Mouse (Mus musculus): ENCODE measurements around the gene Scrn2.

The Scrn2 gene

GRCm38 (mm10) chr11:97018583-97019344 is 11.0 kb upstream of the Scrn2 start:
- no peak for DNase-seq

DNA sequence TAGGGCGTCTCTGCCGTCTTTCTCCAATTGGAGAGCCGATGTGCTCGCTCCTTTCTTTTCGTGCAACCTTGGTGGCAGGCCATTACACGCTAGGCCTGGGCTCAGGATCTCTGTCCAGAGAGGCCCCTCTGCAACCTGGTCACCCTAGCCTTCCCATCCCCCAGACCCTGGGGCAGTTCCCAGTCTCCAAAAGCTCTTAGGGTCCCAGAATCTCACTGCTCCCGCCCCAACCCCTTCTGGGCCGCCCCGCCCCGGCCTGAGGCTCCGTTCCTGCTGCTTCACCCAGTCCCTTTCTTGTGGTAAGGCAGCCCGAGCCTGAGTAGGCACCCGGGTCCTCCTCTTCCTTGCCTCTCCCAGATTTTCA is 10.4 kb upstream of the Scrn2 start:
- no peak for DNase-seq

- DNase-seq, result no peak
These were observed 8.5 kb upstream of the Scrn2 start for GRCm38 (mm10) chr11:97021121-97021765.

GRCm38 (mm10) chr11:97021873-97022484 is 7.8 kb upstream of the Scrn2 start:
- DNase-seq, result peak; percentile 62 to 75

- no peak for DNase-seq
These were observed 4.8 kb upstream of the Scrn2 start for GRCm38 (mm10) chr11:97024977-97025376.

GRCm38 (mm10) chr11:97025721-97026344 is 3.9 kb upstream of the Scrn2 start:
- DNase-seq, result peak; percentile 79 to 90

DNA sequence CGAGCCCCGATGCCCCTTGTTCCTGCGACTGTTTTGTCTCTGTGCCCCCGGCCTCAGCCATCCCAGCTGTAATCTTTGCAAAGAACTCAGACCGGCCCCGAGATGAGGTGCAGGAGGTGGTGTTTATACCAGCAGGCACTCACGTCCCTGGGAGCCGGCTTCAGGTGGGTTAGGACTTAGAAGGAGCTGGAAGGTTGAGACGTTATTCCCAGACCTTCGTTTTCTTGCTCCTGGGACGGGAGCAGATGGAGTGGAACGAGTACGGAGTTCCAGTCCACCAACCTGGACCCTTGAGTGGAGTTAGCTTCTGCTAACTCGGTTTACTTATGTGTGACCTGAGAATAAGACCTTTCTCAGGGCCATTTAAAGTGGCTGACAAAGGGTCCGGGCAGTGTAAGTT is 688 bp downstream of the Scrn2 start:
- DNase-seq, result peak; percentile 41 to 57

DNA sequence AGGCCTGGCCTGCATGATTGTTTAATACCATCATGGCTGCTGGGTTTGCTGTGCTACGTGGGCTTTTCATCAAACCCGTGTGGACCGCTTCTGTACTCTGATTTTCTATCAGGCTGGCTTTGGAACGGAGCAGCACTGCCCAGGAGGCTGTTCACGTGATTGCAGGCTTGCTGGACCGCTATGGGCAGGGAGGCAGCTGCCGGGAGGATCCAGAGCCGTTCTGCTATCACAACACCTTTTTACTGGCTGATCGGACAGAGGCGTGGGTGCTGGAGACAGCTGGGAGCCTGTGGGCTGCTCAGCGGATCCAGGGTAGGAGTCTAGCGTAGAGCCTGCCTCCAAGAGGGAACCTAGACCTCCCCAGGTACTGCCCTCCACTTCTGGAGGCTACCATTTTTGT is 2.2 kb downstream of the Scrn2 start:
- DNase-seq, result peak; percentile 41 to 48

- no peak for DNase-seq
These were observed 2.8 kb downstream of the Scrn2 start for GRCm38 (mm10) chr11:97032499-97032898.

DNA sequence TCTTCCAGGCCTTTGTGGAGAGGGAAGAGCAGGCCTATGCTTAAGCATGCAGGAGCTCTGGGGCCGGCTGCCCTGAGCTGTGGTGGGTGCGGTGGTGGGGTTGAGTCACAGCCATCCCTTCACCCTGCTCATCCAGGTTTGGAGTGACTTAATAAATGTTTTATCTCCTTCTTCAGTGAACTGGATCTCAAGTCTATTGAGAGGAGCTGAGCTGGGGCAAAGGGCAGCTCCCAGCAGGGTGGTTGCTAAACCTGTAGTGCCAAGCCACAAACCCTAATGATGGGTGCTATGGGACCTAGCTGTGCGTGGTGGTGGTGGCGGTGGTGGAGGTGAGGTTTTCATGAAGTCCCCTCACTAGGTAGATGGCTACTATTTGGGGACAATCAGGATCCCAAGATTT is 4.0 kb downstream of the Scrn2 start:
- DNase-seq, result peak in 1 of 2 experiments; percentile 35

DNA sequence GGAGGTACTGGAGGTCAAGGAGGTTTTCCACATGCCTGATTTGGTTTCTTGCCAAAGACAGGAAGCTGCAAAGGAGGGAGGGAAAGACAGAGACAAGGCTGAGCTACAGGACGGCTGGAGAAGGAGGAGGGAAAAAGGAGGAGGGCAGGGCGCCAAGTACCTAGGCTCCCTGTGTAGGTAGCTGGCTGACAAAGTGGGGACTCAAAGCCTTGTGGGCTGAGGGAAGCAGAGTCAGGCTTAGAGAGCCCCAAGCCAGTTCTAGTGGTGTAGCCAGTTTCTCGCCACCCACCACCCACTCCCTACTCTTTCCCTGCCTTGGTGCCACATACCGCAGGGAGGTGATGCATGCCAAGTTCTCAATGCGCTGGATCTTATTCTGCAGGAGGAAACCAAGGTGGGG is 6.4 kb downstream of the Scrn2 start:
- peak; percentile 76 to 77 for DNase-seq

DNA sequence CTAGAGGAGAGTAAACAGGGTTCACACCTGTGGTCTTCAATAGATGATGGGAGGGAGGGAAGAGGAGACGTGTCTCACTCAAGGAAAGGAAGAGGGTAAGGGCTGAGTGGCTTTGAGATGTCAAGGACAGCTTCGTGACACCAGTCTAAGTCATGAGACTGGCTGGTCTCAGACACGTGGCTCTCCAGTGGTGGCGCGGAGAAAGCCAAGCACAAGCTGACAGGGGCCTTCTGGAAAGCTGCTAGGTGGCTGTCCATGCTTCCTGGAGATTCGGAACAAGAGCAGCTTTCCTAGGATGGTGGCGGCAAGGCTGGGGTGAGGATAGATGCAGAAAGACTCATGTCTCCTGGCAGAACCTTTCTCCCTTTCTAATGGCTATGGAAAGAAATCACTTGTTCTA is 9.1 kb downstream of the Scrn2 start:
- DNase-seq, result no peak

DNA sequence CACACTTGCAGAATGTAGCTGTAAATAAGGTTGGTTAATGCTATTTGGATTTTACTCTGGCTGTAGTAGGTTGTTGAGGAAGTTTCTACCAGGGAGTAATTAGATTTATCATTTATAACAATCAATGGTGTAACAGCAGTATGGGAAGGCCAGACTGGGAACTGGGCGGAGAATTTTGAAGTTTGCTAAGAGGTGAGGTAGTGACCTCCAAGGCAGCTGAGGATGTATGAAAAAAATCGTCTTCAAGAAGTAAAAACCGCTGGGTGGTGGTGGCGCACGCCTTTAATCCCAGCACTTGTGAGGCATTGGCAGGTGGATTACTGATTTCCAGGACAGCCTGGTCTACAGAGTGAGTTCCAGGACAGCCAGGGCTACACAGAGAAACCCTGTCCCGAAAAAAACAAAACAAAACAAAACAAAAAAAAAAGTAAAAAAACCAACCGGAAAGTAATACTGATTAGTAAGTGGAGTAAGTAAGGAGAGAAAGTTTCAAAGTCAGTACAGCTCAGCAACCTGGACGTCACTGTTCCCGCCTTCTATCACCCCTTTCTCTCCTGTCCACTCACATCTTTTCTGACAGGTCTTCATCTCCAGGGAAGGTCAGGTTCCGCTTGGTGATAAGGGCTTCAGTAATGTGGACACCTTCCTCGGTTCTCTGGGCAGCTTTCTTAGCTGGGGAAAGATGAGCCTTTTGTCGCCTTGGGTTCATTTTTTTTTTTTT is 10.7 kb downstream of the Scrn2 start:
- no peak for DNase-seq

- peak; percentile 73 to 85 for DNase-seq
These were observed 11.5 kb downstream of the Scrn2 start, which contains the start of the genes Lrrc46 and Mrpl10 for GRCm38 (mm10) chr11:97041022-97041899. TSS of gene Lrrc46 (minus strand) at chr11:97041407. TSS of gene Mrpl10 (plus strand) at chr11:97041560.

- DNase-seq, result no peak
These were observed 15.2 kb downstream of the Scrn2 start for GRCm38 (mm10) chr11:97044902-97045301.

DNA sequence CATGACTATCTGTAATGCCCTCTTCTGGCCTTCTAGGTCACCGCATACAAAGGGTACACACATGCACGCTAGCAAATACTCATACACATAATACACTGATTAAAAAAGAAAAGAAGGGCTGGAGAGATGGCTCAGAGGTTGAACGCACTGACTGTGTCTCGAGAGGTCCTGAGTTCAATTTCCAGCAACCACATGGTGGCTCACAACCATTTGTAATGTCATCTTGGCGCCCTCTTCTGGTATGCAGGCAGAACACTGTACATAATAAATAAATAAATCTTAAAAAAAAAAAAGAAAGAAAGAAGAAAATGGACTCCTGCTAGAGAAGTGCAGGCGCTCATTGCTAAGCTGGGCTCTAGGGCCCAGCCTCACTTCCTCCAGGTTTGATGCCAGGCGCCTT is 16.1 kb downstream of the Scrn2 start:
- no peak for DNase-seq

DNA sequence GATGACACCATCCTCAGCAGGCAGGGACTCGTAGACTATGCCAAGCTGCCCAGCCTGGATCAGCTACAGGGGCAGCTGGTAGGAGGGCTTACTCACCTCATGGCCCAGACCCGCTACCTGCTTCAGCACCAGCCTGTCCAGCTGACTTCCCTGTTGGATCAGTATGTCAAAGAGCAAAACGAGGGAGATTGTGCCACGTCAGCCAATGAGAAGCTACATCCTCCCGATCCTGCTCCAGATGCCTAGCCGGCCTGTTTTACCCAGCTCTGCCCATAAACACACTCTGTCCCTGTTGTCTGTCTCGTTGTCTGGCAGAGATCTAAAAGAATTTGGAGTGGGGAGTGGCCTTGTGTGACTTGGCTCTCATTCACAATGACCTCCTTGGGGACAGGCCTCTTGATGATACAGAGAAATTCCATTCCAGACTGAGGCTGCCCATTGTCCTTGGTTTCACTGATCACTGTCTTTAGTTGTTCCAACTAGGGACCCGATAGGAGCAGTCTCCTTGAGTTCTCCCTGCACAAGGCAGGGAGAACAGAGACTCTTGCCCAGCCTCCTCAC is 18.4 kb downstream of the Scrn2 start:
- no peak for DNase-seq

DNA sequence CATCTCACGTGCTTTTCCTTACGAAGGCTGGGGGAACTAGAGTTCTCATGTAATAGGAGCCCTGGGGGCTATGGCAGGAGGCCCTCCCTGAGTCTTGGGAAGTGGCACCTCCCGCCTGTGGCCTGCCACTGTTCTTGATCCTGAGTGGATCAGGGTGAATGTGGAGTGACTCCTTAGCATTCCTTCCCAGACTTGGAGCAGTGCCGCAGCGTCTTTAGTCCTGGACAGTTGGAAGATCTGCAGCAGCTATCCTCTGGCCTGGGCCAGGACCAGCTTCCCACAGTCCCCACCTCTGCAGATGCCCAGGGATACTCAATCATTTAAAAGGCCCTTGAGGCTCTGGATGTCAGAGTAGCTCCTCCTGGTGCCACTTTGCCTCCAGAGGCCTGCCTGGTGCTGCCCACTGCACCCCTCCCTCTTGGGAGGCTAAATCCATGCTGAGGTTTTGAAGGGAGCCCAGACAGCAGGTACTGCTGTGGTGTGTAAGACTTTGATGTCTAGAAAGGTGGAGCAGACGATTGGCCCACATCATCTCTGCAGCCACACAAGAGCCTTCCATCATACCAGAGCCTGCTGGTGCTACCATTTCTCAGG is 19.9 kb downstream of the Scrn2 start:
- DNase-seq, result no peak

GRCm38 (mm10) chr11:97050216-97050943 is 20.6 kb downstream of the Scrn2 start, which contains the start of gene Osbpl7:
TSS of gene Osbpl7 (plus strand) at chr11:97050628.
- DNase-seq, result peak; percentile 62 to 67

- no peak for DNase-seq
These were observed 21.3 kb downstream of the Scrn2 start for GRCm38 (mm10) chr11:97050944-97051586.
